Mouse (Mus musculus) G1E (cell line): Measurements from ENCODE around the gene Wdr95.

Experiments used
- CTCF ChIP-seq: IDR thresholded peaks from 2 replicates; pipeline ENCODE4 v1.5.1; 2012; ENCODE audit warnings: low read depth, low read length, inconsistent platforms, mixed read lengths
- GATA1 ChIP-seq: IDR thresholded peaks from 2 replicates; pipeline ENCODE4 v1.6.1; 2012; ENCODE audit warnings: borderline replicate concordance, low read length, inconsistent platforms, mixed read lengths
- GATA2 ChIP-seq: IDR thresholded peaks from 2 replicates; pipeline ENCODE4 v1.6.1; 2012; ENCODE audit warnings: low read depth, low read length, inconsistent platforms, borderline replicate concordance
- POLR2AphosphoS5 ChIP-seq: IDR thresholded peaks from 2 replicates; pipeline ENCODE4 v1.6.1; 2012; ENCODE audit warnings: low read depth, low read length, inconsistent platforms; ENCODE audit not compliant: insufficient replicate concordance
- TAL1 ChIP-seq: conservative IDR thresholded peaks from 2 replicates; pipeline ENCODE4 v1.6.1; 2012; ENCODE audit warnings: low read depth, low read length, inconsistent platforms, mixed read lengths

GRCm38 (mm10) chr5:149503423-149504175 lies 24.9 kb upstream of the Wdr95 start:
- TF ChIP-seq CTCF (no peak), GATA2 (no peak), TAL1 (no peak), GATA1 (no peak), POLR2AphosphoS5 (no peak)
